Mouse (Mus musculus) Patski (cell line): ENCODE results near the gene Snta1. TPM values are rescaled to one million over a fixed set of nuclear protein-coding genes. Genes with fewer than 3 reads are reported as not detected.

ENCODE experiments used
- ATAC-seq: fragments of 100-300 bp; one replicate; pipeline ENCODE4 v1.8.0; 2021
- CTCF ChIA-PET: fragments of 350-600 bp; sonication (Branson Sonifier 250); formaldehyde crosslinking; loops from one replicate; lab custom pipeline; 2022; ENCODE audit warnings: inconsistent platforms; lab: Charles Lee
- POLR2A ChIA-PET: fragments of 350-600 bp; sonication (Branson Sonifier 250); formaldehyde crosslinking; loops from one replicate; lab custom pipeline; 2022; ENCODE audit warnings: antibody characterized with exemption, inconsistent platforms; lab: Charles Lee
- DNase-seq: peaks from one replicate; pipeline ENCODE4 v3.0.0-alpha.2; 2011; ENCODE audit warnings: low read depth, low spot score
- H3K27me3 ChIP-seq: fragments of 371-371 bp; one replicate; pipeline ENCODE4 v1.5.1; 2021
- CTCF ChIP-seq: fragments of 100-300 bp; IDR thresholded peaks from one replicate; pipeline ENCODE4 v1.5.1; 2021
- in situ Hi-C: fragments of 300-500 bp; cut with MboI; formaldehyde crosslinking; loops from 3 replicates; pipeline ENCODE4 v1.11.1; 2018; ENCODE audit warnings: low pct_unique_long_range_greater_than_20kb, mixed read lengths
- polyA plus RNA-seq: library from polyadenylated mRNA; unstranded; gene quantifications from one replicate; pipeline ENCODE4 v1.2.3, GENCODE M21; 2021

Snta1 gene
- polyA plus RNA-seq, 1 experiment from 2014 or later = 30.2 TPM

- no peaks in the 10 kb centered on the region for H3K27me3 ChIP-seq
- in situ Hi-C loops = no loop called here
- CTCF ChIA-PET = interaction anchor here (0.7 to 1.7 kb wide), 2 partner anchors 20 to 71 kb away, joined by 3 to 7 read pairs; no protein-coding TSS in a partner anchor
- no peak for DNase-seq
- TF ChIP-seq CTCF = no peak
- ATAC-seq = peak; percentile 68
- POLR2A ChIA-PET = interaction anchor here (1.1 kb wide), 1 partner anchor 177 kb away, joined by 3 read pairs; the partner anchor contains the start of genes 4930519P11Rik and Zfp341
Observed at GRCm38 (mm10) chr2:154436458-154437190, 28.7 kb upstream of the Snta1 start, which contains the start of gene Cbfa2t2. Gene Cbfa2t2 (plus strand): TSS chr2:154436481.

GRCm38 (mm10) chr2:154436076-154436457 lies 28.2 kb upstream of the Snta1 start:
- in situ Hi-C loops = no loop called here
- POLR2A ChIA-PET = interaction anchor here (0.9 to 1.1 kb wide), 2 partner anchors 81 to 177 kb away, joined by 3 read pairs; partner anchors contain the start of genes 4930519P11Rik and Zfp341
- DNase-seq (peak; percentile 64), ATAC-seq (peak; percentile 100)
- no peaks in the 10 kb centered on the region for H3K27me3 ChIP-seq
- no peak for TF ChIP-seq CTCF
- CTCF ChIA-PET = interaction anchor here (0.7 to 1.7 kb wide), 3 partner anchors 11 to 71 kb away, joined by 3 to 7 read pairs (median 4); no protein-coding TSS in a partner anchor

DNA sequence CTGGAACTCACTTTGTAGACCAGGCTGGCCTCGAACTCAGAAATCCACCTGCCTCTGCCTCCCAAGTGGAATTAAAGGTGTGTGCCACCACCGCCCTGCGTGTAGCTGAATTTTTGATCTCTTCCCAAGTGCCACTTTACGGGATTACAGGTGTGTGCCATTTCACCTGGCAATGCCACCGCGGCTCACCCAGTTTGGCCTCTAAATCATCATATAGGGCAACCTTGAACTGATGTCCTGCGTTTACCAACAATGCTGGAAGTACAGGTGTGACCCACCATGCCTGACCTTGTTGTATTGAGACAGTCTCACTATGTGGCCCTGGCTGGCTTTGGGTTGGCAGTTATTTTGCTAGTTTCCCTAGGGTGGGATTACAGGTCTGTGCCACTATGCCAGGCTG lies 26.8 kb upstream of the Snta1 start:
- in situ Hi-C loops = no loop called here
- CTCF ChIA-PET = interaction anchor here (1.3 to 1.7 kb wide), 3 partner anchors 18 to 95 kb away, joined by 3 to 7 read pairs (median 3); no protein-coding TSS in a partner anchor
- ATAC-seq = no peak
- no peak for DNase-seq
- POLR2A ChIA-PET = no interaction called here
- TF ChIP-seq CTCF = no peak
- no peaks in the 10 kb centered on the region for H3K27me3 ChIP-seq

GRCm38 (mm10) chr2:154433391-154433790 lies 25.5 kb upstream of the Snta1 start:
- no peak for ATAC-seq
- no peak for DNase-seq
- POLR2A ChIA-PET = interaction anchor here (0.6 kb wide), 1 partner anchor 13 kb away, joined by 3 read pairs; no protein-coding TSS in a partner anchor
- TF ChIP-seq CTCF = no peak
- in situ Hi-C loops = no loop called here
- CTCF ChIA-PET = interaction anchor here (1.3 to 1.4 kb wide), 3 partner anchors 12 to 96 kb away, joined by 3 to 4 read pairs (median 4); no protein-coding TSS in a partner anchor
- no peaks in the 10 kb centered on the region for H3K27me3 ChIP-seq

- ATAC-seq (no peak), DNase-seq (no peak)
- no peak for TF ChIP-seq CTCF
Observed at GRCm38 (mm10) chr2:154432696-154433095, 24.8 kb upstream of the Snta1 start.

GRCm38 (mm10) chr2:154430566-154430965 lies 22.7 kb upstream of the Snta1 start:
- CTCF ChIA-PET = interaction anchor here (1.6 to 2.5 kb wide), 2 partner anchors 10 to 12 kb away, joined by 5 to 8 read pairs; no protein-coding TSS in a partner anchor
- POLR2A ChIA-PET = interaction anchor here (0.6 kb wide), 1 partner anchor 11 kb away, joined by 3 read pairs; no protein-coding TSS in a partner anchor
- in situ Hi-C loops = no loop called here
- no peak for DNase-seq
- ATAC-seq = no peak
- H3K27me3 ChIP-seq = no peaks in the 10 kb centered on the region
- TF ChIP-seq CTCF = no peak

More at GRCm38 (mm10) chr2:154432696-154433095, 24.8 kb upstream of the Snta1 start:
- ChIA-PET CTCF (interaction anchor here (1.3 kb wide), 2 partner anchors 11 to 75 kb away, joined by 4 read pairs; no protein-coding TSS in a partner anchor), POLR2A (interaction anchor here (0.6 kb wide), 1 partner anchor 12 kb away, joined by 3 read pairs; no protein-coding TSS in a partner anchor)
- in situ Hi-C loops = no loop called here
- no peaks in the 10 kb centered on the region for H3K27me3 ChIP-seq

DNA sequence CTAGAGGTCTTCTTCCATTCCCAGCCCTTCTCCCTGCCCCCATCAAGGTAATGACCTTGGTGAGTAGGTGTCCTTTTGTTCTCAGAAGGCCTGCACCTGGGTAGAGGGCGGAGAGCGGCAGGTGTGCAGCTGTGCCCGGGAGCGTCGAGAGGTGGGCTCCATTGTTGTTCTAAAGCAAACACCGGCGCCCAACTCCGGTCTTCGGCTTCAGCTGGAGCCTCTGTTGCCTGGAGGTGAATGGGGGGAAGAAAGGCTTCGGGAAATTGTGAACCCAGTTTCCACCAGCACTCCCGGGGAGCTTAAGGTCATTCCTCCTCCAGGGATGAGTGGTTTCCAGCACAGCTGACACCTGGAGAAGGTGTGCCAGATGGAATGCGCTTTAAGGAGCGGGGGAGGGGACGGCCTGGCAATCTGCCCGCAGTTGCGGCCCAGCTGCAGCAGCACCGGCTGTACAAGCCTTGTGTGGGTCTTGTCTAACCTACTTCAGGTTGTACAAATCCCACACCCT lies 20.0 kb upstream of the Snta1 start:
- DNase-seq = no peak

DNA sequence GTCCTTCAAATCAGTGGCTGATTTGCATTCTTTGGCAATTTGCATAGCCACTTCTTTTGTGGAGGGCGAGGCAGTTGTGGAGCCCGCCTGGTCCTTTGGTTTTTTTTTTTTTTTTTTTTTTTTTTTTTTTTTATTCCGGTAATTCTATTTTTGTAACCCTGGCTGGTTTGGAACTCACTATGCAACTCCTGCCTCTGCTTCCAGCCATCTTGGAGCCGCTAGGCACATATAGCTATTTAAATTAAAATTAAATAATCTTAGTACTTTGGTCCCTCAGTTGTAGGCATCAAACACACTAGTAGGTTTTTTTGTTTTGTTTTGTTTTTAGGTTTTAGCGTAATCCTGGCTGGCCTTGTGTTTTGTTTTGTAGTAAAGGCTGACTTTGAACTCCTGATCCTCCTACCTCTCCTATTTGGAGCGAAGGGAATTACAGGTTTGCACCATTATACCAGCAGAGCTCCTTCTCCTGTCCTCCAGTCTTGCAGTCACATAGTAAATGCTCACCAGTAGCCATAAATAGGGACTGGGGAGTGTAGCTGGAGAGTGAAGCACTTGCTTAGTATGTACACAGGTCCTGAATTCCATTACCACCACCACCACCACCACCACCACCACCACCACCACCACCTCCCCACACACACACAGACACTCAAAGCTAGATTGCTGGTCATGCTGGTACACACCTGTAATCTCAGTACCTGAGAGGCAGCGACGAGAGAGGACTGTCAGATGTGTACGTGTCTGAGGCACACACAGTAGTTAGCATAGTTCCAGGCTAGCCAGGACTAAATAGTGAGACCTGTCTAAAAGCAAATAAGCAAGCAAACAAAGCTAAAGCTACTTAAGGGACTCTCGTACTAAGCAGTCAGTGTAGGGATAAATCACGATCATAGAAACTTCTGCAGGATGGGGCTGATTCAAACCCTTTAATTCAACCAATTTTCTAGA lies 19.3 kb upstream of the Snta1 start:
- POLR2A ChIA-PET = no interaction called here
- ATAC-seq = no peak

More for the DNA sequence above, 20.0 kb upstream of the Snta1 start:
- ChIA-PET CTCF (interaction anchor here (1.3 to 2.5 kb wide), 3 partner anchors 9 to 112 kb away, joined by 3 to 8 read pairs (median 6); no protein-coding TSS in a partner anchor), POLR2A (no interaction called here)
- no peaks in the 10 kb centered on the region for H3K27me3 ChIP-seq
- no peak for ATAC-seq
- in situ Hi-C loops = no loop called here
- no peak for TF ChIP-seq CTCF

DNA sequence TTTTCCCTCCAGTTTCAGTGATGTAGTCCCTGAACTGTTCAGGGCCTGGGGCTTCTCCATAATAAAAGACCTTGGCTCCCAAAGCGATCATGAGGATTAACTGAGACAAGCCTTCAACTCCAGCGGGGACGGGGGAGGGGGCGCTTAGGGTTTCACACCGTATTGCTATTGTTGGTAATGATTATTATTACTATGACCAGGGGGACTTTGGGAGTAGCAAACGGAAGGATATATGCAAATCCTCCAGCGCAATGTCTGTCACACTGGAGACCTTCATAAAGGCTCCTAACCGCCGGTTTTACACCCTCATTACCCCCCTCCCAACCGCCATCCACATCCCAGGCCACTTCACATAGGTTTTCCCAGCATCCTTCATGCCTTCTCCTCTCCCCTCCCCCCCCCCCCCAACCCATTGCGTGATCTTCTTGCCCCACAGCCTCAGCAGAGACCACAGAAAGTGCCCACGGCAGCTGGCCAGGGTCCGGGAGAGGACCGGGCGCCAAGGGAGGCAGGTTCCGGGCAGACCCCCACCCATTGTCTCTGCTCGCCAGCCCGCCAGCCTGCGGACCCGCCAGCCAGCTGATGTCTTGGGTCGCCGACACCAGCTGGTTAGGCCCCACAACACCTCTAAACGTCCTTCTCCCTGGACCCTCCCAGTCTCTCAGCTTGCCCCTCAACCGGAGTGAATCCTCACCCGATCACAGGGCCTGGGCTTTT lies 18.4 kb upstream of the Snta1 start:
- no peak for ATAC-seq
- CTCF ChIA-PET = interaction anchor here (1.0 to 1.6 kb wide), 3 partner anchors 10 to 112 kb away, joined by 3 to 7 read pairs (median 3); no protein-coding TSS in a partner anchor
- in situ Hi-C loops = no loop called here
- TF ChIP-seq CTCF = no peak
- H3K27me3 ChIP-seq = no peaks in the 10 kb centered on the region
- POLR2A ChIA-PET = no interaction called here
- DNase-seq = no peak

More for the DNA sequence above, 19.3 kb upstream of the Snta1 start:
- in situ Hi-C loops = no loop called here
- CTCF ChIA-PET = interaction anchor here (1.3 to 1.7 kb wide), 2 partner anchors 33 to 113 kb away, joined by 3 to 6 read pairs; no protein-coding TSS in a partner anchor
- no peak for DNase-seq
- no peak for TF ChIP-seq CTCF
- no peaks in the 10 kb centered on the region for H3K27me3 ChIP-seq
